Mouse (Mus musculus): ENCODE measurements around the gene Ramp3. TPM values are rescaled to one million over a fixed set of nuclear protein-coding genes. Genes with fewer than 3 reads are reported as not detected.
A peak's percentile ranks its signal among the peaks of the same experiment; 100 is the strongest.

Gene Ramp3
- polyA plus RNA-seq, 1 experiment, result 3.5 TPM

DNA sequence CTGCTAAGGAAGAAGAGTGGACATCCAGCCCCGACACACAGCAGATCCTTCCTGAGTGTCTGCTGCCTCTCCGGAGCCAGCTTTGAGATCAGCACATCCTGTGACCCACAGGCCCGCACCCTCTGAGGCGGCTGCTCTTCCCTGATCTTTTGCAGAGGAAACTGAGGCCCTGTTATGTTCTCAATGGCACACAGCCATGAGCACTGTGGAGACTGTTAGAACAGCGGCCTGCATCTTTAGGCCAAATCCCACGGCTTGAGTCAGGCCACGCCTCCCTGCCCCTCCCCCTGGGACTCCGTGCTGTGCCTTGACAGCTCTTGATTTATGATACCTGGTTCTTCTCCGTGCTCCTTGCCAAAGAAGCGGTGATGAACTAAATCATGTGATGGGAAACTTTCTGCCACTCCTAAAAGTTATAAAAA lies 22.1 kb downstream of the Ramp3 start:
- H3K4me3 ChIP-seq (ENCODE audit: low read depth, low read length), result peak overlapping the region; percentile 22
- H3K4me1 ChIP-seq (ENCODE audit: control insufficient read depth, insufficient read depth, insufficient read length, low read length), result no peaks in the 10 kb centered on the region
- 15% methylated on average over 10 of the region's 10 CpGs for WGBS
- H3K27me3 ChIP-seq (ENCODE audit: control insufficient read depth, insufficient read depth, low read length), result no peaks in the 10 kb centered on the region
- H3K27ac ChIP-seq (ENCODE audit: insufficient read depth, low read depth, low read length), result 0 out of 2 replicates have a peak overlapping the region, but pooled peaks have one; percentile 5
- H3K36me3 ChIP-seq (ENCODE audit: control insufficient read depth, insufficient read depth, low read length), result no peaks in the 10 kb centered on the region
- TF ChIP-seq POLR2A (IDR thresholded peaks at IDR 0.05; ENCODE audit: low read depth, low read length) (no peak), CTCF (IDR thresholded peaks at IDR 0.05; ENCODE audit: extremely low read depth, insufficient read length, insufficient replicate concordance, low read depth, low read length) (no peak)

DNA sequence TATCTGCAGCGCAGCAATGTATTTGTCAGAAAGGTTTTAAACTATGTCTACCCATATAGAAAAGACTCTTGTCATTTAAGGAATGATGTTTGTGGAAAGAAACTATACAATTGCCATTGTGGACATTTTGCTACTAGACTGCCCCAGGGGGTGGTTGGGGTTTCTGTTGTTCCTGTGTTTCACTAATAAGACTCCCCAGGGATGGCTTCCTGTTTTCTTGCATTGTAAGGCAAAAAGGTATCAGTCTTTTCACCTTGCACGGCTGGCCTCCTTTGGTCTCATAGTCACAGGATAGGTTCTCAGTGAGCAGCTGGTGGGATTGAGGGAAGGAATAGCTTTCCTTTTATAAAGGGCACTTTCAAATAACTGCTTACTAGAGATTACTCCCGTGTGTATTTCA lies 26.4 kb downstream of the Ramp3 start:
- 71% methylated on average over 3 of the region's 3 CpGs for WGBS
- TF ChIP-seq POLR2A (IDR thresholded peaks at IDR 0.05; ENCODE audit: low read depth, low read length) (no peak), CTCF (IDR thresholded peaks at IDR 0.05; ENCODE audit: extremely low read depth, insufficient read length, insufficient replicate concordance, low read depth, low read length) (no peak)
- Histone ChIP-seq H3K4me3 (ENCODE audit: low read depth, low read length) (no peak overlapping the region), H3K27me3 (ENCODE audit: control insufficient read depth, insufficient read depth, low read length) (no peaks in the 10 kb centered on the region), H3K36me3 (ENCODE audit: control insufficient read depth, insufficient read depth, low read length) (no peaks in the 10 kb centered on the region), H3K4me1 (ENCODE audit: control insufficient read depth, insufficient read depth, insufficient read length, low read length) (no peaks in the 10 kb centered on the region), H3K27ac (ENCODE audit: insufficient read depth, low read depth, low read length) (no peak overlapping the region)

GRCm38 (mm10) chr11:6688888-6689287 lies 30.6 kb downstream of the Ramp3 start:
- no peak overlapping the region for H3K4me3 ChIP-seq (ENCODE audit: low read depth, low read length)
- H3K36me3 ChIP-seq (ENCODE audit: control insufficient read depth, insufficient read depth, low read length), result no peaks in the 10 kb centered on the region
- TF ChIP-seq CTCF (IDR thresholded peaks at IDR 0.05; ENCODE audit: extremely low read depth, insufficient read length, insufficient replicate concordance, low read depth, low read length), result no peak
- WGBS, result 68% methylated on average over 3 of the region's 3 CpGs
- no peak overlapping the region for H3K27ac ChIP-seq (ENCODE audit: insufficient read depth, low read depth, low read length)
- no peaks in the 10 kb centered on the region for H3K27me3 ChIP-seq (ENCODE audit: control insufficient read depth, insufficient read depth, low read length)
- H3K4me1 ChIP-seq (ENCODE audit: control insufficient read depth, insufficient read depth, insufficient read length, low read length), result no peaks in the 10 kb centered on the region

DNA sequence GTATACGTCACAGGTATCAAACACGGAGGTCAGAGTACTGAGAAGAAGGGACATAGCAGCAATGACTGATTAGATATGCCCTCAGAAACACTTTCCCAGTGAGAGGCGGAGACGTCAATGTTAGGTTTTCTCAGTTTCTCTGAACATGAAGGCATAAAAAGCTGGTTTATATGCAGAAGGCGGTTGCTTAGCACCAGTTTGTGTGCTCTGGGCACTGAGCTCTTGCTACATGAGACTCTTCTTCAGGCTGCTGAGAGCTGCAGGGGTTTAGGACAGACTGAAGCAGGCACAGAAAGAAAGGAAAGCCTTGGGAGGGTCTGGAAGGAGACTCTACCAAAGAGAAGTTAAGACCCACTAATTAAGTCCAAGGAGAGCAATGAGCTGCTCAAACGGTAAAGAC lies 34.0 kb downstream of the Ramp3 start:
- Histone ChIP-seq H3K4me1 (ENCODE audit: control insufficient read depth, insufficient read depth, insufficient read length, low read length) (no peaks in the 10 kb centered on the region), H3K27ac (ENCODE audit: insufficient read depth, low read depth, low read length) (no peak overlapping the region), H3K36me3 (ENCODE audit: control insufficient read depth, insufficient read depth, low read length) (no peaks in the 10 kb centered on the region), H3K4me3 (ENCODE audit: low read depth, low read length) (no peak overlapping the region), H3K27me3 (ENCODE audit: control insufficient read depth, insufficient read depth, low read length) (no peaks in the 10 kb centered on the region)
- 50% methylated on average over 6 of the region's 6 CpGs for WGBS
- TF ChIP-seq CTCF (IDR thresholded peaks at IDR 0.05; ENCODE audit: extremely low read depth, insufficient read length, insufficient replicate concordance, low read depth, low read length) (no peak), POLR2A (IDR thresholded peaks at IDR 0.05; ENCODE audit: low read depth, low read length) (no peak)

DNA sequence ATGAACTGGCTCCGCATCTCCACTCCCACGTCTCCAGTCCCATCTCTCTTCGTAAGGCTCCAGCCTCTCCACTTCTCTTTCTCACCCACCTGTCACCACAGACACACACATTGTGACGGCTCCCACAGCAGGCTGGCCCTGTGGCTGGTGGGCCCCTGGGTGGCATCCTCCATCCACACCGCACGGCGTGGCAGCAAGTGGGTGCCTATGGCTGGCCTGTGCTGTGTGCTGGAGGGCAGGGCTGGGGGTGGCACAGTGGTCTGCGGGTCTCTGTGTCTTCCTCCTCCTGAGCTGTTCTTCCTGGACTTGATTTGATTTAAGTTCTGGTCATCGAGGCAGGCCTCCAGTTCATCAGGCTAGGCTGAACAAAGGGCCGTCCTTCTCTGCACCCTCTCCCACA lies 35.8 kb downstream of the Ramp3 start:
- H3K36me3 ChIP-seq (ENCODE audit: control insufficient read depth, insufficient read depth, low read length), result no peaks in the 10 kb centered on the region
- H3K27me3 ChIP-seq (ENCODE audit: control insufficient read depth, insufficient read depth, low read length), result no peaks in the 10 kb centered on the region
- TF ChIP-seq CTCF (IDR thresholded peaks at IDR 0.05; ENCODE audit: extremely low read depth, insufficient read length, insufficient replicate concordance, low read depth, low read length) (no peak), POLR2A (IDR thresholded peaks at IDR 0.05; ENCODE audit: low read depth, low read length) (no peak)
- no peak overlapping the region for H3K27ac ChIP-seq (ENCODE audit: insufficient read depth, low read depth, low read length)
- WGBS, result 91% methylated on average over 10 of the region's 10 CpGs
- H3K4me1 ChIP-seq (ENCODE audit: control insufficient read depth, insufficient read depth, insufficient read length, low read length), result no peaks in the 10 kb centered on the region
- no peak overlapping the region for H3K4me3 ChIP-seq (ENCODE audit: low read depth, low read length)

DNA sequence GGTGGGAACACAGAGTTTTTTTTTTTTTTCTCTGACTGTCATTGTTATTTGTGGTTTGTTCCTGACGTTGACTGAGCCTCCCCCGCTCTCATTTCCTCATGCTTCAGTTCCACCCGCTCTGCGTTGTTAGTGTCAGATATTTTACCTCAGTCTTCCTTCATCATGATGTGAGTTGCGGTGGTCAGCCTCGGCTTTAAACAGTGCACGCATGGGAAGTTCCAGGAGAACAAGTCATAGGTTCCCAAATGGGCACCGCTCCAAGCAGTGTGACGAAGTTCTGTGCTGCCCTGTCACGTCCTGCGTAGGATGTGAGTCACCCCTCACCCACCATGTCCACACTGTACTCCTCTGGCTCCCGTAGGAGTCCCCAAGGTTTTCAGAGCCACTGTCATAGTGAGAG lies 36.9 kb downstream of the Ramp3 start:
- no peaks in the 10 kb centered on the region for H3K4me1 ChIP-seq (ENCODE audit: control insufficient read depth, insufficient read depth, insufficient read length, low read length)
- 52% methylated on average over 12 of the region's 12 CpGs for WGBS
- no peaks in the 10 kb centered on the region for H3K27me3 ChIP-seq (ENCODE audit: control insufficient read depth, insufficient read depth, low read length)
- no peak for TF ChIP-seq POLR2A (IDR thresholded peaks at IDR 0.05; ENCODE audit: low read depth, low read length)
- TF ChIP-seq CTCF (IDR thresholded peaks at IDR 0.05; ENCODE audit: extremely low read depth, insufficient read length, insufficient replicate concordance, low read depth, low read length), result no peak
- H3K36me3 ChIP-seq (ENCODE audit: control insufficient read depth, insufficient read depth, low read length), result no peaks in the 10 kb centered on the region
- H3K27ac ChIP-seq (ENCODE audit: insufficient read depth, low read depth, low read length), result no peak overlapping the region
- 0 out of 2 replicates have a peak overlapping the region, but pooled peaks have one; percentile 8 for H3K4me3 ChIP-seq (ENCODE audit: low read depth, low read length)

DNA sequence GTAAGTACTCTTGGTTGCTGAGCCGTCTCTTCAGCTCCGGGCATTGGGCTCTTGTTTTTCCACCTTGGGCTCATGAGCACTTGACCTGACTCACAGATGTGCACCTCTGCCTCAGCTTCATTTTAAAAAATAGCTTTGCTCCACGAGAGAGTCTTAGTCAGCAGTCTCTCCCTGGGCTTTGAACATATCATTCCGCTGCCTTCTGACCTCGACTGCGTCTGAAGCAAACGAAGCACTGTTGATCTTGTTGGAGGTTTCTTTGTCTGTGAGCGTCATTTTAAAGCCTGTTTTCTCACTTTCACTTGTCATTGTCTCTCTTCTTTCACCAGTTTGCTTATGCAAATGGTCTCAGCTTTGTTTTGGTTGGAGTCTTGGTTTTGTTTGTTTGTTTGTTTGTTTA lies 38.2 kb downstream of the Ramp3 start:
- TF ChIP-seq POLR2A (IDR thresholded peaks at IDR 0.05; ENCODE audit: low read depth, low read length) (no peak), CTCF (IDR thresholded peaks at IDR 0.05; ENCODE audit: extremely low read depth, insufficient read length, insufficient replicate concordance, low read depth, low read length) (no peak)
- Histone ChIP-seq H3K27me3 (ENCODE audit: control insufficient read depth, insufficient read depth, low read length) (no peaks in the 10 kb centered on the region), H3K4me3 (ENCODE audit: low read depth, low read length) (no peak overlapping the region), H3K4me1 (ENCODE audit: control insufficient read depth, insufficient read depth, insufficient read length, low read length) (no peaks in the 10 kb centered on the region), H3K36me3 (ENCODE audit: control insufficient read depth, insufficient read depth, low read length) (no peaks in the 10 kb centered on the region), H3K27ac (ENCODE audit: insufficient read depth, low read depth, low read length) (no peak overlapping the region)
- 58% methylated on average over 8 of the region's 8 CpGs for WGBS

GRCm38 (mm10) chr11:6697751-6698150 lies 39.4 kb downstream of the Ramp3 start:
- Histone ChIP-seq H3K4me3 (ENCODE audit: low read depth, low read length) (no peak overlapping the region), H3K36me3 (ENCODE audit: control insufficient read depth, insufficient read depth, low read length) (no peaks in the 10 kb centered on the region), H3K27ac (ENCODE audit: insufficient read depth, low read depth, low read length) (no peak overlapping the region), H3K4me1 (ENCODE audit: control insufficient read depth, insufficient read depth, insufficient read length, low read length) (no peaks in the 10 kb centered on the region), H3K27me3 (ENCODE audit: control insufficient read depth, insufficient read depth, low read length) (no peaks in the 10 kb centered on the region)
- 62% methylated on average over 10 of the region's 10 CpGs for WGBS
- TF ChIP-seq POLR2A (IDR thresholded peaks at IDR 0.05; ENCODE audit: low read depth, low read length) (no peak), CTCF (IDR thresholded peaks at IDR 0.05; ENCODE audit: extremely low read depth, insufficient read length, insufficient replicate concordance, low read depth, low read length) (no peak)
